Mouse (Mus musculus) MEL (cell line): ENCODE results near the gene Nvl.

Source experiments
- CHD2 ChIP-seq: IDR thresholded peaks from 2 replicates; pipeline ENCODE4 v1.6.1; 2011; ENCODE audit warnings: low read length, improper control_type of control experiment
- CTCF ChIP-seq, 3 experiments: IDR thresholded peaks in 2 of 3; conservative IDR thresholded peaks in 1 of 3; 2 replicates each; pipeline ENCODE4 v1.5.1; 2011 to 2012; ENCODE audit warnings: low read length in 3 of 3, low read depth in 2 of 3, mild to moderate bottlenecking in 2 of 3, improper control_type of control experiment in 1 of 3, inconsistent platforms in 1 of 3, mixed read lengths in 1 of 3, moderate library complexity in 1 of 3; ENCODE audit not compliant: control insufficient read depth in 1 of 3, insufficient read depth in 1 of 3, poor library complexity in 1 of 3, severe bottlenecking in 1 of 3
- ELF1 ChIP-seq: IDR thresholded peaks from 2 replicates; pipeline ENCODE4 v1.6.1; 2014; ENCODE audit warnings: low read depth, mild to moderate bottlenecking, inconsistent platforms, low read length, improper control_type of control experiment, moderate library complexity
- EP300 ChIP-seq, 2 experiments: IDR thresholded peaks; 2 replicates each; pipeline ENCODE4 v1.6.1; 2011; ENCODE audit warnings: improper control_type of control experiment in 2 of 2, low read length in 2 of 2, low read depth in 1 of 2, mild to moderate bottlenecking in 1 of 2
- HCFC1 ChIP-seq: IDR thresholded peaks from 2 replicates; pipeline ENCODE4 v1.6.1; 2012; ENCODE audit warnings: low read depth, mild to moderate bottlenecking, inconsistent platforms, low read length, improper control_type of control experiment, moderate library complexity
- NELFE ChIP-seq: IDR thresholded peaks from 2 replicates; pipeline ENCODE4 v1.6.1; 2011; ENCODE audit warnings: low read depth, low read length, improper control_type of control experiment
- POLR2A ChIP-seq, 2 experiments: IDR thresholded peaks; 2 replicates each; pipeline ENCODE4 v1.6.1; 2011 to 2012; ENCODE audit warnings: low read length in 2 of 2, mild to moderate bottlenecking in 2 of 2, control low read depth in 1 of 2, improper control_type of control experiment in 1 of 2, low read depth in 1 of 2, moderate library complexity in 1 of 2; ENCODE audit not compliant: control insufficient read depth in 1 of 2, insufficient read depth in 1 of 2, poor library complexity in 1 of 2
- POLR2AphosphoS5 ChIP-seq: IDR thresholded peaks from 2 replicates; pipeline ENCODE4 v1.6.1; 2012; ENCODE audit warnings: low read depth, borderline replicate concordance, mild to moderate bottlenecking, inconsistent platforms, low read length, moderate library complexity, mixed read lengths
- RAD21 ChIP-seq: IDR thresholded peaks from 2 replicates; pipeline ENCODE4 v1.6.1; 2011; ENCODE audit warnings: mild to moderate bottlenecking, low read depth, low read length, improper control_type of control experiment
- TBP ChIP-seq: IDR thresholded peaks from 2 replicates; pipeline ENCODE4 v1.8.0; 2011; ENCODE audit warnings: low read depth, low read length, improper control_type of control experiment
- ZKSCAN1 ChIP-seq: IDR thresholded peaks from 2 replicates; pipeline ENCODE4 v1.6.1; 2012; ENCODE audit warnings: low read depth, mild to moderate bottlenecking, inconsistent platforms, low read length, improper control_type of control experiment, moderate library complexity

DNA sequence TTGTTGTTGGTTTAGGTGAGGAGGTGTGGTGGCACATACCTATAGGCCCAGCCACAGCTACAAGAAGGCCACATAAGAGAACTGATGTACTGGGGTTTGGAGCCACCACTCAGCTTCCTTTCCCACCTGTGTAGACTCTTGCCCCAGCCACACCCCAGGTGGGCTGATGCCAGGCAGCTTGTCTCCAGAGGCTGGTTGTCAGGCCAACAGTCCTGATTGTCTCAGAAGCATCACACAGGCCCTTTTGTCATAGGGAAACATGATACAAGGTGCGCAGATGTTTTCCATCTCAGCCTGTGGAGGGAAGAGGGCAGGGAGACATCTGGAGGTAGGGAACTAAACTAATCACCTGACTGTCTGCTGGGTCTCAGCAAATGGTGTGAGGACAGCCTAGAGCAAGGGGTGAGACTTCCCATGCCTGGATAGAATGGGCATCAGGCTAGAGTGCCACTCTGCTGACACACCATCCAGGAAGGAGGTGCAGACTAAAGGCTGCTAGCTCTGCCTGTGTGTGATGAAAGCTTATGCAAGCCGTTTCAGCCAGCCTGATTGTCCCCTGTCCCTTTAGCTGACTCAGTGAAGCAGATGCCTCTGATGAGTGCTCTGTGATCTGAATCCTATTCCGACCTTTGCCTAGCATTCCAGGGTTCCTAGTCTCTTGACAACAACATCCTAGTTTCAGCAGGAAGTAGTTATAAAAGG is 82.1 kb downstream of the Nvl start:
- TF ChIP-seq ELF1 (no peak), RAD21 (no peak), POLR2AphosphoS5 (no peak), EP300 (IDR thresholded peaks at IDR 0.05; ENCODE audit: low read depth in 1 of 2, low read length in 2 of 2) (no peak), CTCF (IDR thresholded peaks at IDR 0.05 in 2 of 3, conservative IDR thresholded peaks at IDR 0.05 in 1 of 3; ENCODE audit: control insufficient read depth in 1 of 3, insufficient read depth in 1 of 3, low read depth in 2 of 3, low read length in 3 of 3, poor library complexity in 1 of 3, severe bottlenecking in 1 of 3) (no peak), TBP (no peak), ZKSCAN1 (no peak), NELFE (no peak), CHD2 (no peak), POLR2A (IDR thresholded peaks at IDR 0.05; ENCODE audit: control insufficient read depth in 1 of 2, insufficient read depth in 1 of 2, low read depth in 1 of 2, low read length in 2 of 2, poor library complexity in 1 of 2) (no peak), HCFC1 (no peak)
